Mouse (Mus musculus) small intestine, adult 2 months (tissue): ENCODE measurements around the gene Hist1h4i. TPM values are rescaled to one million over a fixed set of nuclear protein-coding genes. Genes with fewer than 3 reads are reported as not detected.
A peak's percentile ranks its signal among the peaks of the same experiment; 100 is the strongest.

Experiments used
- H3K27ac ChIP-seq: fragments of 200-500 bp; 2 replicates; pipeline ENCODE4 v1.5.1; 2012; ENCODE audit warnings: low read depth, low read length, control low read depth, inconsistent platforms; ENCODE audit not compliant: insufficient read depth
- H3K27me3 ChIP-seq: fragments of 200-500 bp; 2 replicates; pipeline ENCODE4 v1.6.1; 2012; ENCODE audit warnings: mild to moderate bottlenecking, moderate library complexity, low read length, inconsistent platforms; ENCODE audit not compliant: control insufficient read depth, insufficient read depth
- H3K36me3 ChIP-seq: fragments of 200-500 bp; 2 replicates; pipeline ENCODE4 v1.6.1; 2012; ENCODE audit warnings: mild to moderate bottlenecking, low read length, control low read depth, inconsistent platforms; ENCODE audit not compliant: control insufficient read depth, insufficient read depth
- H3K4me1 ChIP-seq: fragments of 200-500 bp; 2 replicates; pipeline ENCODE4 v1.6.1; 2012; ENCODE audit warnings: low read length, inconsistent platforms, mixed read lengths; ENCODE audit not compliant: control insufficient read depth, insufficient read depth, insufficient read length
- H3K4me3 ChIP-seq: fragments of 200-500 bp; 2 replicates; pipeline ENCODE4 v1.5.1; 2012; ENCODE audit warnings: low read depth, mild to moderate bottlenecking, control low read depth, inconsistent platforms, low read length, moderate library complexity
- CTCF ChIP-seq: fragments of 200-500 bp; IDR thresholded peaks from 2 replicates; pipeline ENCODE4 v1.5.1; 2012; ENCODE audit warnings: low read depth, mild to moderate bottlenecking, control low read depth, inconsistent platforms, low read length, moderate library complexity, mixed read lengths; ENCODE audit not compliant: insufficient replicate concordance, insufficient read length; ENCODE audit errors: extremely low read depth
- POLR2A ChIP-seq: fragments of 200-500 bp; IDR thresholded peaks from 2 replicates; pipeline ENCODE4 v1.6.1; 2012; ENCODE audit warnings: low read depth, mild to moderate bottlenecking, control low read depth, inconsistent platforms, low read length, moderate library complexity
- WGBS: fragments of 180-500 bp; shearing (Covaris S2); methylation state at CpG from one replicate; pipeline ENCODE4 v1.1.7; 2018; 5-methylcytosine and 5-hydroxymethylcytosine counted together
- polyA plus RNA-seq: library from polyadenylated mRNA; depleted of rRNA; stranded (reverse); fragments of >200 nt; gene quantifications from 2 replicates; pipeline ENCODE4 v1.2.3, GENCODE M21; 2012

The Hist1h4i gene
- polyA plus RNA-seq, 1 experiment, result 10.1 TPM

GRCm38 (mm10) chr13:22041651-22042567 lies 747 bp upstream of the Hist1h4i start:
- Histone ChIP-seq H3K27me3 (no peaks in the 10 kb centered on the region), H3K27ac (peak overlapping the region; percentile 76), H3K4me3 (peak overlapping the region; percentile 45), H3K4me1 (peaks cover 10% of the 10 kb centered on the region; the same call in 1 of the 2 replicates), H3K36me3 (no peaks in the 10 kb centered on the region)
- 6% methylated on average over 13 of the region's 13 CpGs for WGBS
- no peak for TF ChIP-seq POLR2A
- TF ChIP-seq CTCF, result no peak

- Histone ChIP-seq H3K27me3 (no peaks in the 10 kb centered on the region), H3K27ac (peak overlapping the region; percentile 69), H3K36me3 (no peaks in the 10 kb centered on the region), H3K4me1 (peaks cover 12% of the 10 kb centered on the region; the same call in 1 of the 2 replicates), H3K4me3 (peak overlapping the region; percentile 64)
- WGBS, result under 1% methylated on average over 24 of the region's 24 CpGs
- TF ChIP-seq CTCF (no peak), POLR2A (no peak; the same call in 1 of the 2 replicates)
These were observed 559 bp downstream of the Hist1h4i start for GRCm38 (mm10) chr13:22040464-22041141.

- WGBS, result 9% methylated on average over 2 of the region's 2 CpGs
- Histone ChIP-seq H3K4me1 (peaks cover 12% of the 10 kb centered on the region; the same call in 1 of the 2 replicates), H3K27ac (no peak overlapping the region), H3K36me3 (no peaks in the 10 kb centered on the region), H3K27me3 (no peaks in the 10 kb centered on the region), H3K4me3 (no peak overlapping the region)
- TF ChIP-seq POLR2A, result no peak
- no peak for TF ChIP-seq CTCF
These were observed 1.2 kb downstream of the Hist1h4i start for GRCm38 (mm10) chr13:22039951-22040463.

GRCm38 (mm10) chr13:22039364-22039763 lies 1.8 kb downstream of the Hist1h4i start:
- peaks cover 10% of the 10 kb centered on the region; the same call in 1 of the 2 replicates for H3K4me1 ChIP-seq
- TF ChIP-seq POLR2A, result no peak
- no peak for TF ChIP-seq CTCF
- H3K27ac ChIP-seq, result no peak overlapping the region
- no peaks in the 10 kb centered on the region for H3K36me3 ChIP-seq
- H3K27me3 ChIP-seq, result no peaks in the 10 kb centered on the region
- 70% methylated on average over 5 of the region's 5 CpGs for WGBS
- H3K4me3 ChIP-seq, result no peak overlapping the region

GRCm38 (mm10) chr13:22037415-22037814 lies 3.7 kb downstream of the Hist1h4i start:
- TF ChIP-seq POLR2A, result no peak
- TF ChIP-seq CTCF, result no peak
- H3K4me1 ChIP-seq, result peaks cover 10% of the 10 kb centered on the region; the same call in 1 of the 2 replicates
- H3K4me3 ChIP-seq, result no peak overlapping the region
- no peak overlapping the region for H3K27ac ChIP-seq
- no peaks in the 10 kb centered on the region for H3K27me3 ChIP-seq
- WGBS, result 71% methylated on average over 2 of the region's 2 CpGs
- H3K36me3 ChIP-seq, result no peaks in the 10 kb centered on the region

GRCm38 (mm10) chr13:22036986-22037385 lies 4.2 kb downstream of the Hist1h4i start:
- H3K4me3 ChIP-seq, result no peak overlapping the region
- WGBS, result 60% methylated on average over 3 of the region's 3 CpGs
- no peaks in the 10 kb centered on the region for H3K27me3 ChIP-seq
- H3K4me1 ChIP-seq, result peaks cover 8% of the 10 kb centered on the region; the same call in 1 of the 2 replicates
- no peaks in the 10 kb centered on the region for H3K36me3 ChIP-seq
- TF ChIP-seq CTCF (no peak), POLR2A (no peak)
- H3K27ac ChIP-seq, result 0 out of 2 replicates have a peak overlapping the region, but pooled peaks have one; percentile 38
